Mouse (Mus musculus) gastrocnemius, postnatal 14 days (tissue): Measurements from ENCODE around the gene Foxred2. TPM values are rescaled to one million over a fixed set of nuclear protein-coding genes. Genes with fewer than 3 reads are reported as not detected.

ENCODE experiments used
- DNase-seq: peaks from one replicate; pipeline ENCODE4 v3.0.0; 2021; ENCODE audit warnings: mixed read lengths
- intact Hi-C: fragments of 180-260 bp; cut with DNase I; formaldehyde crosslinking; loops from one replicate; pipeline ENCODE4 v1.15.1; 2025; ENCODE audit warnings: low total_unique reads
- total RNA-seq, 2 experiments: library from RNA; stranded (reverse); gene quantifications; 2 replicates each; pipeline ENCODE4 v1.2.3; 2021

The Foxred2 gene
- total RNA-seq, 2 experiments from 2014 or later, result 1.2 to 1.6 TPM

GRCm38 (mm10) chr15:77922710-77923109, 33.8 kb downstream of the Foxred2 start:
- no peak for DNase-seq
- intact Hi-C loops, result no loop called here

- intact Hi-C loops, result no loop called here
These were observed 34.9 kb downstream of the Foxred2 start for GRCm38 (mm10) chr15:77921636-77922035.

GRCm38 (mm10) chr15:77920511-77921462, 35.7 kb downstream of the Foxred2 start:
- intact Hi-C loops, result no loop called here
- no peak for DNase-seq

More at GRCm38 (mm10) chr15:77921636-77922035, 34.9 kb downstream of the Foxred2 start:
- DNase-seq, result no peak

GRCm38 (mm10) chr15:77919441-77919840, 37.1 kb downstream of the Foxred2 start:
- DNase-seq, result no peak
- intact Hi-C loops, result loop anchor here (5.0 kb wide), 1 partner anchor 137 kb away; no protein-coding TSS in a partner anchor

GRCm38 (mm10) chr15:77916851-77917544, 39.5 kb downstream of the Foxred2 start:
- intact Hi-C loops, result loop anchor here (5.0 kb wide), 1 partner anchor 135 kb away; no protein-coding TSS in a partner anchor
- peak; percentile 87 for DNase-seq

GRCm38 (mm10) chr15:77915287-77915686, 41.2 kb downstream of the Foxred2 start:
- DNase-seq, result no peak
- intact Hi-C loops, result loop anchor here (5.0 kb wide), 1 partner anchor 133 kb away; no protein-coding TSS in a partner anchor

- intact Hi-C loops, result no loop called here
- DNase-seq, result no peak
These were observed 42.0 kb downstream of the Foxred2 start for GRCm38 (mm10) chr15:77914507-77914906.

GRCm38 (mm10) chr15:77913054-77913453, 43.5 kb downstream of the Foxred2 start:
- DNase-seq, result peak; percentile 40
- intact Hi-C loops, result no loop called here

- no peak for DNase-seq
- intact Hi-C loops, result no loop called here
These were observed 43.9 kb downstream of the Foxred2 start for GRCm38 (mm10) chr15:77912585-77912984.

- intact Hi-C loops, result no loop called here
- DNase-seq, result no peak
These were observed 44.5 kb downstream of the Foxred2 start for GRCm38 (mm10) chr15:77912048-77912447.

- no peak for DNase-seq
- intact Hi-C loops, result no loop called here
These were observed 45.5 kb downstream of the Foxred2 start for GRCm38 (mm10) chr15:77911065-77911464.

GRCm38 (mm10) chr15:77907646-77908518, 48.6 kb downstream of the Foxred2 start:
- DNase-seq, result no peak
- intact Hi-C loops, result no loop called here

GRCm38 (mm10) chr15:77906545-77906944, 50.0 kb downstream of the Foxred2 start:
- intact Hi-C loops, result no loop called here
- DNase-seq, result no peak

GRCm38 (mm10) chr15:77906081-77906480, 50.4 kb downstream of the Foxred2 start:
- intact Hi-C loops, result no loop called here
- no peak for DNase-seq

GRCm38 (mm10) chr15:77905275-77905970, 51.1 kb downstream of the Foxred2 start:
- intact Hi-C loops, result no loop called here
- DNase-seq, result peak; percentile 77

GRCm38 (mm10) chr15:77904363-77904892, 52.1 kb downstream of the Foxred2 start:
- intact Hi-C loops, result no loop called here
- no peak for DNase-seq

- DNase-seq, result no peak
- intact Hi-C loops, result no loop called here
These were observed 53.3 kb downstream of the Foxred2 start for GRCm38 (mm10) chr15:77903176-77903575.

- DNase-seq, result no peak
- intact Hi-C loops, result no loop called here
These were observed 61.6 kb downstream of the Foxred2 start for GRCm38 (mm10) chr15:77894926-77895325.

GRCm38 (mm10) chr15:77893292-77893691, 63.2 kb downstream of the Foxred2 start:
- intact Hi-C loops, result no loop called here
- no peak for DNase-seq
